Mouse (Mus musculus) heart, postnatal 4 days (tissue): ENCODE data around the gene 2900092C05Rik. TPM values are rescaled to one million over a fixed set of nuclear protein-coding genes. Genes with fewer than 3 reads are reported as not detected.

ENCODE experiments used
- DNase-seq: peaks from one replicate; pipeline ENCODE4 v3.0.0; 2021
- total RNA-seq, 2 experiments: library from RNA; stranded (reverse); gene quantifications; 2 replicates each; pipeline ENCODE4 v1.2.3; 2021

2900092C05Rik gene
- total RNA-seq = not detected

GRCm38 (mm10) chr7:12512217-12512616 is at the start of gene 2900092C05Rik:
2900092C05Rik (plus strand) TSS chr7:12512517.
- DNase-seq = no peak

DNA sequence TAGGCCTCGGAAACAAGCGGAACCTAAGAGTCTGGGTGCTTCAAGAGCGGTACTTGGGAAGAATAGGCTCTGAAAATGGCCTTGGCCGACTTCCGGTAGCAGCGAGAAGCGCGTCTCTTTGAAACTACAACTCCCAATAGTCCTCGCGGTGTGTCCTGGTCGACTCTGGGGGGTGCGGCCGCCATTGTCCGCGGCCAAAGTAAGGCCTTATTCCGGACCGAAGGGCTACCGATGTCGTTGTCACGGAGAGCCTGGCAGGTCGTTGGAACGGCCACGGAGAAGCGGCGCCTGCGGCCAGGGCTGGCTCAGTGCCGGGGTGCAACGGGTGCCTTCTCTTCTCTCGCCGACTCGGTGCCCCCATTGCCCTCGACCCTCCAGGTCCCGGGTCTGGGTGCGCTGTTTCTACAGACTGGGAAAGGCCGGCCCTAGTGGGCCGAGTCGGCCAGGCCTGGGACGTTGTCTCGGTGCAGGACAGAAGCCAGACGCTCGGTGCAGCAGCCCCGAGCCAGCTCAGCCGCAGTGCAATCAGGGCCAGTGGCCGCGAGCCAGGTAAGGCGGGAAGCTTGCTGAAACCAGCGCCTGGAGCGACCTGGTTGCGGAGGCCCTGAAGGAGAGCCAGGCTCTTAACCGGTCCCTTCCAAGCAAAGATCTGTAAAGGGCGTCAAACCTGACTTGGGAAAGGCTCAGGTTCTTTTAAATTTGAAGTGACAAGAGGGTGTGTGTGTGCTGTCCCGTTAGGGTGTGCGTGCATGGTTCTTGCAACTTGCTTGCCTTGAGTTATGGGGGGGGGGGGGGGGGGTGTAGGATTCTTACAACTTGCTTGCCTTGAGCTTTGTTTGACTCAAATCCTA is 33.9 kb upstream of the 2900092C05Rik start, which contains the start of gene Zfp606:
TSS of gene Zfp606 (plus strand) at position 136 of the 851 bp plus-strand sequence.
- peak; percentile 87 for DNase-seq

DNA sequence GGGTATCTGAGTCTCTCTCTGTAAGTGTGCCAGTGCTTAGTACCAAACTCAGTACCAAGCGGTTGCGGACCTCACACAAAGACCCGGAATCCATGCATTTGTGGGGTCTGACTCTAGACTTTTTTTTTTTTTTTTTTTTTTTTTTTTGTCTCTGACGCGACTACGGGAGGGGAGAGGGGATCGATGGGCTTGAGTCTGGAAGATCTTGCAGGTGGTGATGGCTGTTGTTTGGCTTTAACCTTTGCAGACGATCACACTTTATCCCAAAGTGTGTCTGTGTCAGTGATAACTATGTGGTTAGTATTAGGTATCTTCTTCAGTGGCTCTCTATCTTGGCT is 33.3 kb upstream of the 2900092C05Rik start:
- DNase-seq = no peak

- DNase-seq = no peak
These were observed 32.8 kb upstream of the 2900092C05Rik start for GRCm38 (mm10) chr7:12479525-12479924.

DNA sequence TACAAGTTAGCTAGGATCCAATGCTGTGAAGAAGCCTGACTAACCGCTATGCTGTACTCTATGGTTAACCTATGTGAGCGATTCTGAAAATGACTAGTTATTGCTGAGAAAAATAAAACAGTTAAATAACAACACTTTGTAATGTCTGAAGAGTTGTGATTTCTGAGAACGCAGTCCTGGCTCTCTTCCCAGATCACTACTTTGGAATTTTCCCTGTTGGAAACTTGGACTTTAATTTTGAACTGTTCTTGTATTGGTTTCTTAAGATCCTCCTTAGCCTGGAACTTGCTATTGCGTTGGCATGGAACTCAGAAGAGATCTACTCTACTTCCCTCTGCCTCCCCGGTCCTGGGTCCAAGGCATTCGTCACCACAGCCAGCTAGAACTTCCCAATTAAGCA is 28.5 kb upstream of the 2900092C05Rik start:
- no peak for DNase-seq

GRCm38 (mm10) chr7:12485956-12486355 is 26.4 kb upstream of the 2900092C05Rik start:
- DNase-seq = no peak

DNA sequence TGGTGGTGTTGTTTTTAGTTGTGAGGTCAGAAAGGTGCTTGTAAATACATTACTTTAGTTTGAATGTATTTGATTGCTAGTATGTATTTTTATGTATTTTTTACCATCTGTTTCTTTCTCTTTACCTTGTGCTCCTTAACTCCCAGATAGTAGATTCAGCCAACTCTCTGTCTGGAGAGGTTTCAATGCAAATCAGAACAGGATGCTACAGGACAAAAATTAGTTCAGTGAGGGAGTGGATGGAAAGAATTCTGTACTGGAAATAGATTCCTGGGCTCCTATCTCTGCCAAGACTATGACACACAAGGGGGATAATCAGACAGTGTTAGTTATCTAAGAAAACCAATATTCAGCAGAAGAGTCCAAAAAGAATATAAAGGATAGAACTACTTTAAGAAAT is 25.6 kb upstream of the 2900092C05Rik start:
- DNase-seq = no peak

GRCm38 (mm10) chr7:12510913-12511312 is 1.4 kb upstream of the 2900092C05Rik start:
- DNase-seq = no peak

Other genes with a start within 250 kb of the 2900092C05Rik start
- not detected for gene Vmn1r81, start 244.2 kb upstream of the 2900092C05Rik start, total RNA-seq
- not detected for gene Vmn1r82, start 212.1 kb upstream of the 2900092C05Rik start, total RNA-seq
- not detected for gene Vmn1r83, start 183.0 kb upstream of the 2900092C05Rik start, total RNA-seq
- not detected for gene Vmn1r84, start 143.2 kb upstream of the 2900092C05Rik start, total RNA-seq
- 1 to 10 TPM; 2.6 to 2.7 TPM for gene Zfp551, start 89.8 kb upstream of the 2900092C05Rik start, total RNA-seq
- 10 to 100 TPM; 13.7 to 16.0 TPM for gene Zfp606, start 34.2 kb upstream of the 2900092C05Rik start, total RNA-seq
- gene Vmn2r53, start 96.3 kb downstream of the 2900092C05Rik start, total RNA-seq = under 1 TPM; under 0.01 to 0.05 TPM
- not detected for gene Vmn2r54, start 127.8 kb downstream of the 2900092C05Rik start, total RNA-seq
- gene Vmn2r55, start 172.5 kb downstream of the 2900092C05Rik start, total RNA-seq = not detected
- under 1 TPM in 1 of 2 experiments, not detected in 1; 0.02 TPM for gene Vmn2r56, start 222.5 kb downstream of the 2900092C05Rik start, total RNA-seq